Mouse (Mus musculus): Measurements from ENCODE around the gene Bank1.

Gene Bank1

GRCm38 (mm10) chr3:136251578-136251977 is 74.3 kb downstream of the Bank1 start:
- no peak for DNase-seq

GRCm38 (mm10) chr3:136247331-136247730 is 78.5 kb downstream of the Bank1 start:
- DNase-seq, result no peak

GRCm38 (mm10) chr3:136244931-136245330 is 80.9 kb downstream of the Bank1 start:
- DNase-seq, result no peak

GRCm38 (mm10) chr3:136238790-136239189 is 87.1 kb downstream of the Bank1 start:
- DNase-seq, result no peak

GRCm38 (mm10) chr3:136233507-136233906 is 92.4 kb downstream of the Bank1 start:
- DNase-seq, result no peak

GRCm38 (mm10) chr3:136230602-136231151 is 95.2 kb downstream of the Bank1 start:
- DNase-seq, result no peak

GRCm38 (mm10) chr3:136189661-136190228 is 136.1 kb downstream of the Bank1 start:
- no peak for DNase-seq

GRCm38 (mm10) chr3:136186548-136187113 is 139.2 kb downstream of the Bank1 start:
- no peak for DNase-seq

DNA sequence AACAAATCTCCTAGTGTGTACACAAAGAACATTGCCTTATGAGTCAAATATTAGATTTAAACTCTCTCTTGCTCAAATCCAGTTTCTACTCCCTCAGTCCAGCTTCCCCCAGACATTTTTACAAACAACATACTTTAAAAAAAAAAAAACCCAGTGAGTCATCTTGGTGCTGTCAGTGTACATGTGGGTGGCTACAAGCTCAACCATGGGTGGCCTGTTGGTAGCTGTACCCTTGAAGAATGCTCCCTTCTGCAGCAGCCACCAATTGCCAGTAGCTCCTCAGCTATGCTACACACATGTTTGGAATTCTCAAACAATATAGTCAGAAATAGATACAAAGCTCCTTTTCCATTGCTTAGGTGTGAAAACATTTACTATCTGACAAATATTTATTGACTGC is 154.2 kb downstream of the Bank1 start:
- no peak for DNase-seq

GRCm38 (mm10) chr3:136168071-136168470 is 157.8 kb downstream of the Bank1 start:
- no peak for DNase-seq

- no peak for DNase-seq
Observed at GRCm38 (mm10) chr3:136166671-136167070, 159.2 kb downstream of the Bank1 start.

DNA sequence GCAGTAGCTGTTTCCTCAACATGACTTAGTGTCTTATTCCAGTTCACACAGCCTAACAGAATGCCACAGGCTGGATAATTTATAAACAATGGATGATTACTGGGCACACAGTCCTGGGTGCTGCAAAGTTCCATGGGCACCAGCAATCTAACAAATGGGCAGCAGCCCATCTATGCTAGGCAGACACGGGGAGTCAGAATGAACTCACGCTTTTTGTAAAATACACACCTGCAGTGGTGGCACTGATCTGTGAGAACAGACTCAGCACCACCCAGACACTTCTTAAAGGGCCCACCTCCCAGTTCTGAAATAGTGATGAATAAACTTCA is 159.9 kb downstream of the Bank1 start:
- DNase-seq, result no peak

DNA sequence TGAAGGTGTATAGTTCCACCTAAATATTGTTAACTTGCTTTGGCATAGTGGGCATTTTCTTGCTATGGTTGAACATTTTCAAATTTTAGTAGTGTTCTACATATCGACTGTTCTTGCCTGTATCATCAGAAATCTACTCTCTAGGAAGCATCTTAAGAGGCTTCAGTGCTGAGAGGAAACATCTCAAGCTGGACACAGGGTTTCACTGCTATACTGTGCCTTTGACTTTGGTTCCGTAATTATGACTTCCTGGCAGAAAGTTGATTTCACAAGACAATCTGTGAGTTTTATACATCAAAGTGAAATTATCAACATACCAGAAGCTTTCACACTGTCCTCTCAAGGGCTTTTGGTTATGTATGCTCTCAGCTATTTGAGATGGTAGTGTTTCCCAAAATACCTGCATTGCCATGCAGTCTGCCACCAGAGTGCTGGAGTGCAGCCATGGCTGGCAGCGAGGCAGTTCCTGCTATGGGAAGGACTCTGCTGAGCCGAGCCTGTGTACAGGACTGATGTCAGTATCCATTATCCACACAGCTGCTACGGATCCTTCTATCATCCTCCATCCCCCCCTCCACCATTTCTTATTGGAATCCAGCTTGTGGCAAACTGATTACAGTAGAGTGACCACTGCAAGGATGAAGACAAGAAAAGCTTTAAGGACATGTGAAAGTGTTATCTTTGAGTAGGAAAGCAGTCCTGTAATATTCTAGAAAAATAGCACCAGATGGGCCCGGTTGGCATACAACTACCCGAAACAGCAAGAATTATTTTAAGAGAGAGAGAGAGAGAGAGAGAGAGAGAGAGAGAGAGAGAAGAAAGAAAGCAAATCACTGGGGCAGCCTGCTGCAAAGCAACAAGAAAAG is 160.5 kb downstream of the Bank1 start:
- DNase-seq, result peak; percentile 79

DNA sequence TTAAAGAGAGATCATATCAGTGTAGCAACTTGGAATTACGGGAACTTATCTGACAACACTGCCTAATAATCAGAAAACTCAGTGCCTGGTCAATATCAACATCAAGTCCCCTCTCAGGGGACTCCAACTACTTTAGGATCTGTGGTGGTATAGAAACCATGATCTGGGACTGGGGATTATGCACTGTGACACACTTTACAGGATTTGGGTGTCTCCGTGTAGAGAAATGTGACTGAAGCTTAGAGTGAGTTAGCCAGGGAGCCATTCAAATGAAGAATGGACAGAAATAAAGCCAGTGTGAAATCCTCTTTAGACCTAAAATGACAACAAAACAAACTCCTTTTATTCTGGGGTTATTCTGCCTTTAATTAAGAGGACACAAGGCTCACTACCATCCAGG is 167.8 kb downstream of the Bank1 start:
- DNase-seq, result no peak

GRCm38 (mm10) chr3:136155555-136155954 is 170.3 kb downstream of the Bank1 start:
- no peak for DNase-seq

DNA sequence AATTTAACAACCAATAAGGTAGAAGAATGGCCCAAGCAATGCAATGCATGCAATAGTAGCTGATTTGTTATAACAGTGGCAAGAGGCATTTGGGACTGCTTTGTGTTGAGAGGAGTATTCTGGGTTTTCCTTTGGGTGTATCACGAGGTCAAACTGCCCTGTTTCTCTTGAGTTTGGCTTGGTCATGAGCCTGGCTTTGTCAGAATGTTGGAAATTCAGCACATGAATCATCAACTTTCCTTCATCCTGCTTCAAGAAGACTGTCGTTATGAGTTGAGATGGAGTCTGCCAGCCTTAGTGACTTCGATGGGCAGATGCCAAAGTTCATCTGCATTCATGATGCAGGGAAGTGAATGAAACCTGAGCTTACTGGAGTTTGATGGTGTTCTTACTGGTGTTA is 175.0 kb downstream of the Bank1 start:
- no peak for DNase-seq

DNA sequence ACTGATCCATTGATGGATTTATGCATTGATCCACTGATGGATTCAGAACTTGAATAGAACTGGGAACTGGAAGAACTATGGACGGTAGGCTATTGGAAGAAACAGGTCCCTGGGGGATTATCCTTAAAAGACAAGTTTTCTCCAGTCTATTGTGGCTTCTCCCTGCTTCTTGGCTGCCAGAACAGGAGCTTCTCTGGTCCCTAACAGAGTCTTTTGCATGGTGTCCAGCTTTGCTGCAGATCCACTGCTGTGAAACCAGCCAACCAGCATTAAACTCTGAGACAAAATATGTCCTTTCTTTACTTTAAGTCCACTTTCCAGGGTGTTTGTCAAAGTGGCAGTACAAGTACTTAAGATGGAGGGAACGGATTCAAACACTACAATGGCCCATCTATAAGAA is 178.7 kb downstream of the Bank1 start:
- no peak for DNase-seq

GRCm38 (mm10) chr3:136132013-136132412 is 193.9 kb downstream of the Bank1 start:
- no peak for DNase-seq

GRCm38 (mm10) chr3:136115478-136116215 is 210.2 kb downstream of the Bank1 start:
- no peak for DNase-seq

- DNase-seq, result no peak
Observed at GRCm38 (mm10) chr3:136109411-136110139, 216.3 kb downstream of the Bank1 start.

- DNase-seq, result no peak
Observed at GRCm38 (mm10) chr3:136106452-136106851, 219.4 kb downstream of the Bank1 start.

- no peak for DNase-seq
Observed at GRCm38 (mm10) chr3:136103339-136103738, 222.5 kb downstream of the Bank1 start.

Measured in right cerebral cortex, postnatal 25 days (tissue).